Mouse (Mus musculus): Measurements from ENCODE around the gene Abtb2.

The Abtb2 gene

GRCm38 (mm10) chr2:103672573-103673119, 106.5 kb downstream of the Abtb2 start:
- peak; percentile 44 for DNase-seq (ENCODE audit: low read depth, low spot score)
- H3K27me3 ChIP-seq (ENCODE audit: control insufficient read depth, insufficient read depth, low read length, poor library complexity, severe bottlenecking) = no peaks in the 10 kb centered on the region

GRCm38 (mm10) chr2:103673609-103674008, 107.5 kb downstream of the Abtb2 start:
- no peaks in the 10 kb centered on the region for H3K36me3 ChIP-seq (ENCODE audit: control insufficient read depth, insufficient read depth, low read length, poor library complexity, severe bottlenecking)
- DNase-seq (ENCODE audit: low read depth, low spot score) = no peak
- no peaks in the 10 kb centered on the region for H3K27me3 ChIP-seq (ENCODE audit: control insufficient read depth, insufficient read depth, low read length, poor library complexity, severe bottlenecking)

More at GRCm38 (mm10) chr2:103672573-103673119, 106.5 kb downstream of the Abtb2 start:
- H3K36me3 ChIP-seq (ENCODE audit: control insufficient read depth, insufficient read depth, low read length, poor library complexity, severe bottlenecking) = no peaks in the 10 kb centered on the region

GRCm38 (mm10) chr2:103675391-103675790, 109.3 kb downstream of the Abtb2 start:
- no peaks in the 10 kb centered on the region for H3K36me3 ChIP-seq (ENCODE audit: control insufficient read depth, insufficient read depth, low read length, poor library complexity, severe bottlenecking)
- DNase-seq (ENCODE audit: low read depth, low spot score) = no peak
- H3K27me3 ChIP-seq (ENCODE audit: control insufficient read depth, insufficient read depth, low read length, poor library complexity, severe bottlenecking) = no peaks in the 10 kb centered on the region

GRCm38 (mm10) chr2:103676808-103677207, 110.7 kb downstream of the Abtb2 start:
- Histone ChIP-seq H3K36me3 (ENCODE audit: control insufficient read depth, insufficient read depth, low read length, poor library complexity, severe bottlenecking) (no peaks in the 10 kb centered on the region), H3K27me3 (ENCODE audit: control insufficient read depth, insufficient read depth, low read length, poor library complexity, severe bottlenecking) (no peaks in the 10 kb centered on the region)
- no peak for DNase-seq (ENCODE audit: low read depth, low spot score)

GRCm38 (mm10) chr2:103677614-103678369, 111.7 kb downstream of the Abtb2 start:
- Histone ChIP-seq H3K27me3 (ENCODE audit: control insufficient read depth, insufficient read depth, low read length, poor library complexity, severe bottlenecking) (no peaks in the 10 kb centered on the region), H3K36me3 (ENCODE audit: control insufficient read depth, insufficient read depth, low read length, poor library complexity, severe bottlenecking) (no peaks in the 10 kb centered on the region)
- DNase-seq (ENCODE audit: low read depth, low spot score) = no peak

- Histone ChIP-seq H3K36me3 (ENCODE audit: control insufficient read depth, insufficient read depth, low read length, poor library complexity, severe bottlenecking) (no peaks in the 10 kb centered on the region), H3K27me3 (ENCODE audit: control insufficient read depth, insufficient read depth, low read length, poor library complexity, severe bottlenecking) (no peaks in the 10 kb centered on the region)
- DNase-seq (ENCODE audit: low read depth, low spot score) = no peak
These were observed 112.3 kb downstream of the Abtb2 start for GRCm38 (mm10) chr2:103678433-103678832.

- Histone ChIP-seq H3K36me3 (ENCODE audit: control insufficient read depth, insufficient read depth, low read length, poor library complexity, severe bottlenecking) (no peaks in the 10 kb centered on the region), H3K27me3 (ENCODE audit: control insufficient read depth, insufficient read depth, low read length, poor library complexity, severe bottlenecking) (no peaks in the 10 kb centered on the region)
- DNase-seq (ENCODE audit: low read depth, low spot score) = peak; percentile 61
These were observed 114.4 kb downstream of the Abtb2 start for GRCm38 (mm10) chr2:103680364-103681110.

GRCm38 (mm10) chr2:103681149-103681548, 115.0 kb downstream of the Abtb2 start:
- H3K36me3 ChIP-seq (ENCODE audit: control insufficient read depth, insufficient read depth, low read length, poor library complexity, severe bottlenecking) = no peaks in the 10 kb centered on the region
- no peaks in the 10 kb centered on the region for H3K27me3 ChIP-seq (ENCODE audit: control insufficient read depth, insufficient read depth, low read length, poor library complexity, severe bottlenecking)
- DNase-seq (ENCODE audit: low read depth, low spot score) = no peak

GRCm38 (mm10) chr2:103682261-103682722, 116.2 kb downstream of the Abtb2 start:
- H3K27me3 ChIP-seq (ENCODE audit: control insufficient read depth, insufficient read depth, low read length, poor library complexity, severe bottlenecking) = no peaks in the 10 kb centered on the region
- DNase-seq (ENCODE audit: low read depth, low spot score) = peak; percentile 51
- no peaks in the 10 kb centered on the region for H3K36me3 ChIP-seq (ENCODE audit: control insufficient read depth, insufficient read depth, low read length, poor library complexity, severe bottlenecking)

- peak; percentile 46 for DNase-seq (ENCODE audit: low read depth, low spot score)
- Histone ChIP-seq H3K36me3 (ENCODE audit: control insufficient read depth, insufficient read depth, low read length, poor library complexity, severe bottlenecking) (no peaks in the 10 kb centered on the region), H3K27me3 (ENCODE audit: control insufficient read depth, insufficient read depth, low read length, poor library complexity, severe bottlenecking) (no peaks in the 10 kb centered on the region)
These were observed 116.9 kb downstream of the Abtb2 start for GRCm38 (mm10) chr2:103682927-103683442.

- Histone ChIP-seq H3K27me3 (ENCODE audit: control insufficient read depth, insufficient read depth, low read length, poor library complexity, severe bottlenecking) (no peaks in the 10 kb centered on the region), H3K36me3 (ENCODE audit: control insufficient read depth, insufficient read depth, low read length, poor library complexity, severe bottlenecking) (no peaks in the 10 kb centered on the region)
- DNase-seq (ENCODE audit: low read depth, low spot score) = peak; percentile 14
These were observed 118.3 kb downstream of the Abtb2 start for GRCm38 (mm10) chr2:103684431-103684830.

GRCm38 (mm10) chr2:103684926-103685577, 118.9 kb downstream of the Abtb2 start:
- Histone ChIP-seq H3K36me3 (ENCODE audit: control insufficient read depth, insufficient read depth, low read length, poor library complexity, severe bottlenecking) (no peaks in the 10 kb centered on the region), H3K27me3 (ENCODE audit: control insufficient read depth, insufficient read depth, low read length, poor library complexity, severe bottlenecking) (no peaks in the 10 kb centered on the region)
- no peak for DNase-seq (ENCODE audit: low read depth, low spot score)

GRCm38 (mm10) chr2:103685581-103685980, 119.5 kb downstream of the Abtb2 start:
- no peaks in the 10 kb centered on the region for H3K36me3 ChIP-seq (ENCODE audit: control insufficient read depth, insufficient read depth, low read length, poor library complexity, severe bottlenecking)
- no peak for DNase-seq (ENCODE audit: low read depth, low spot score)
- H3K27me3 ChIP-seq (ENCODE audit: control insufficient read depth, insufficient read depth, low read length, poor library complexity, severe bottlenecking) = no peaks in the 10 kb centered on the region

- Histone ChIP-seq H3K27me3 (ENCODE audit: control insufficient read depth, insufficient read depth, low read length, poor library complexity, severe bottlenecking) (no peaks in the 10 kb centered on the region), H3K36me3 (ENCODE audit: control insufficient read depth, insufficient read depth, low read length, poor library complexity, severe bottlenecking) (no peaks in the 10 kb centered on the region)
- DNase-seq (ENCODE audit: low read depth, low spot score) = no peak
These were observed 121.0 kb downstream of the Abtb2 start for GRCm38 (mm10) chr2:103687143-103687542.

Data from splenic B cell, adult 2 months (primary cell).